Comparison of ENCODE assay signal across 7 mouse cellular contexts in genomic region chr7:96952094-96952493, GRCm38 (mm10). TPM values are rescaled to one million over a fixed set of nuclear protein-coding genes. Genes with fewer than 3 reads are reported as not detected.
DNase-seq lines count a peak whose midpoint lies in the region; ATAC-seq and TF ChIP-seq lines count a peak whose summit lies in the region.

No protein-coding gene starts in this region.

- peaks cover 13% of the 10 kb centered on the region for H3K4me1 ChIP-seq in E14TG2a.4 (replicated peaks; ENCODE audit: low read depth, low read length)
- H3K4me1 ChIP-seq in hindbrain, embryonic 10.5 days (replicated peaks): peaks cover 19% of the 10 kb centered on the region
- H3K4me1 ChIP-seq in liver, embryonic 15.5 days (replicated peaks): peaks cover 36% of the 10 kb centered on the region

- peak overlapping the region; percentile 80 for H3K4me2 ChIP-seq in liver, embryonic 15.5 days

- ATAC-seq in liver, embryonic 15.5 days (ENCODE audit: insufficient read depth): no peak

- H3K9ac ChIP-seq in liver, embryonic 15.5 days: peak overlapping the region; percentile 83

- 40% methylated on average over 5 of the region's 5 CpGs for WGBS in hindbrain, embryonic 10.5 days
- 17% methylated on average over 5 of the region's 5 CpGs for WGBS in liver, embryonic 15.5 days (ENCODE audit: insufficient replicate concordance)

- H3K4me3 ChIP-seq in C2C12 (ENCODE audit: insufficient read depth, poor library complexity, severe bottlenecking) (peak overlapping the region; percentile 48), E14TG2a.4 (replicated peaks; ENCODE audit: low read length) (peak overlapping the region; percentile 99)
- peak overlapping the region; percentile 96 for H3K4me3 ChIP-seq in hindbrain, embryonic 10.5 days
- peak overlapping the region; percentile 80 for H3K4me3 ChIP-seq in liver, embryonic 15.5 days (replicated peaks)

- no peak overlapping the region for H3ac ChIP-seq in C2C12 (ENCODE audit: control insufficient read depth, insufficient read length, low read depth)

- H3K79me3 ChIP-seq in C2C12 (ENCODE audit: low read depth): peaks cover 8% of the 10 kb centered on the region

- no peak for DNase-seq in hindbrain, embryonic 10.5 days (ENCODE audit: low spot score)
- no peak for DNase-seq in yolk sac, embryonic 10.5 days (ENCODE audit: low spot score)
- DNase-seq in thymus, postnatal 0 days (ENCODE audit: low spot score): no peak
- DNase-seq in urinary bladder, adult 2 months (ENCODE audit: low spot score): no peak

- H3K9me3 ChIP-seq in E14TG2a.4 (ENCODE audit: low read length): no peaks in the 10 kb centered on the region
- H3K9me3 ChIP-seq in hindbrain, embryonic 10.5 days: 0 out of 2 replicates have a peak, but pooled peaks cover 2% of the 10 kb centered on the region
- H3K9me3 ChIP-seq in liver, embryonic 15.5 days (replicated peaks): no peaks in the 10 kb centered on the region

- H3K79me2 ChIP-seq in C2C12 (ENCODE audit: control insufficient read depth, insufficient read depth): peaks cover 23% of the 10 kb centered on the region

- TF ChIP-seq CTCF in C2C12 (IDR thresholded peaks at IDR 0.05; ENCODE audit: control insufficient read depth, insufficient read depth, insufficient read length) (no peak), E14TG2a.4 (conservative IDR thresholded peaks at IDR 0.05; ENCODE audit: low read length) (no peak)

- H3K27ac ChIP-seq in hindbrain, embryonic 10.5 days: peak overlapping the region; percentile 90
- H3K27ac ChIP-seq in liver, embryonic 15.5 days (replicated peaks): peak overlapping the region; percentile 86

- H3K36me3 ChIP-seq in C2C12 (ENCODE audit: control insufficient read depth, insufficient read depth) (peaks cover 9% of the 10 kb centered on the region), E14TG2a.4 (ENCODE audit: insufficient read depth, low read length) (peaks cover 9% of the 10 kb centered on the region)
- peaks cover 10% of the 10 kb centered on the region for H3K36me3 ChIP-seq in hindbrain, embryonic 10.5 days
- peaks cover 6% of the 10 kb centered on the region for H3K36me3 ChIP-seq in liver, embryonic 15.5 days (replicated peaks)

- H3K27me3 ChIP-seq in C2C12 (ENCODE audit: control insufficient read depth, insufficient read depth, insufficient read length) (no peaks in the 10 kb centered on the region), E14TG2a.4 (ENCODE audit: insufficient read depth, low read length) (peaks cover 12% of the 10 kb centered on the region)
- H3K27me3 ChIP-seq in hindbrain, embryonic 10.5 days (ENCODE audit: insufficient read depth, poor library complexity, severe bottlenecking): no peaks in the 10 kb centered on the region
- no peaks in the 10 kb centered on the region for H3K27me3 ChIP-seq in liver, embryonic 15.5 days

TF ChIP-seq in C2C12, 6 proteins besides CTCF, POLR2A, EP300 and RAD21:
- no peak for TF ChIP-seq FOSL1 (IDR thresholded peaks at IDR 0.05; ENCODE audit: insufficient read depth, low read length, poor library complexity, severe bottlenecking)
- no peak for TF ChIP-seq USF1 (IDR thresholded peaks at IDR 0.05; ENCODE audit: low read depth)
- TF ChIP-seq CEBPB (IDR thresholded peaks at IDR 0.05; ENCODE audit: low read depth): no peak
- no peak for TF ChIP-seq MYOD1 (IDR thresholded peaks at IDR 0.05; ENCODE audit: control insufficient read depth, insufficient read length, low read depth)

RNA-seq across cellular contexts. Expression of gene Nars2, which starts 0.8 kb away (rescaled TPM):
- 5.6 TPM for polyA plus RNA-seq in C2C12 (2012; fragmentation: generic; extraction: Trizol)
- 22.3 and 22.7 TPM in 2 replicates for polyA plus RNA-seq in hindbrain, embryonic 10.5 days (2016; fragmentation: Nextera tagmentation; extraction: Ambion mirVana)
- 14.3 TPM in 2 replicates for polyA plus RNA-seq in liver, embryonic 15.5 days (2015; fragmentation: Nextera tagmentation; extraction: Ambion mirVana)
- polyA plus RNA-seq in thymus, postnatal 0 days (2015; fragmentation: Nextera tagmentation; extraction: Ambion mirVana): 17.4 and 17.7 TPM in 2 replicates
- polyA plus RNA-seq in urinary bladder, adult 2 months (2012; rRNA removed): 6.3 and 8.2 TPM in 2 replicates

Comparison
In these comparisons a context has a peak if more than half of its experiments do, and no peak if none do; other contexts are left out.
1. H3K4me3 ChIP-seq: peak in every context shown above with its lines; median percentile 99 in E14TG2a.4; 96 in hindbrain, embryonic 10.5 days; 80 in liver, embryonic 15.5 days; 48 in C2C12.